Mouse (Mus musculus) ES-E14 (cell line): ENCODE results near the gene AL732309.1. TPM values are rescaled to one million over a fixed set of nuclear protein-coding genes. Genes with fewer than 3 reads are reported as not detected.
A peak's percentile ranks its signal among the peaks of the same experiment; 100 is the strongest.

Experiments used
- DNase-seq: peaks from one replicate; pipeline ENCODE4 v3.0.0-alpha.2; 2013; ENCODE audit warnings: low read depth, low spot score
- H3K27ac ChIP-seq: 2 replicates; pipeline ENCODE4 v1.5.1; 2012; ENCODE audit warnings: low read depth, mild to moderate bottlenecking, low read length, moderate library complexity, mixed read lengths; ENCODE audit not compliant: poor library complexity, insufficient read depth, severe bottlenecking
- H3K36me3 ChIP-seq: 2 replicates; pipeline ENCODE4 v1.6.1; 2012; ENCODE audit warnings: mild to moderate bottlenecking, low read length, moderate library complexity, mixed read lengths; ENCODE audit not compliant: control insufficient read depth, poor library complexity, insufficient read depth, severe bottlenecking
- H3K4me1 ChIP-seq, 2 experiments: fragments of 150-350 bp in 1 of 2; sonication (generic) in 1 of 2; 2 replicates each; pipeline ENCODE4 v1.6.1; 2012; ENCODE audit warnings: low read length in 2 of 2, mild to moderate bottlenecking in 1 of 2, mixed read lengths in 1 of 2; ENCODE audit not compliant: control insufficient read depth in 2 of 2, insufficient read depth in 2 of 2, poor library complexity in 1 of 2
- H3K4me3 ChIP-seq, 2 experiments: fragments of 150-350 bp in 1 of 2; sonication (generic) in 1 of 2; 2 replicates each; pipeline ENCODE4 v1.5.1; 2012; ENCODE audit warnings: low read length in 2 of 2, low read depth in 1 of 2, mild to moderate bottlenecking in 1 of 2, mixed read lengths in 1 of 2; ENCODE audit not compliant: insufficient read depth in 1 of 2, poor library complexity in 1 of 2, severe bottlenecking in 1 of 2
- H3K9ac ChIP-seq: 2 replicates; pipeline ENCODE4 v1.6.1; 2012; ENCODE audit warnings: low read depth, mild to moderate bottlenecking, low read length, mixed read lengths; ENCODE audit not compliant: poor library complexity, insufficient read depth, severe bottlenecking
- H3K9me3 ChIP-seq: fragments of 150-350 bp; sonication (generic); 2 replicates; pipeline ENCODE4 v1.6.1; 2012; ENCODE audit warnings: low read depth, mild to moderate bottlenecking, low read length; ENCODE audit not compliant: control insufficient read depth, insufficient read depth
- CHD2 ChIP-seq: IDR thresholded peaks from 2 replicates; pipeline ENCODE4 v1.6.1; 2014; ENCODE audit warnings: mild to moderate bottlenecking, low read depth, low read length, inconsistent platforms
- HCFC1 ChIP-seq: IDR thresholded peaks from 2 replicates; pipeline ENCODE4 v1.6.1; 2012; ENCODE audit warnings: low read length, inconsistent platforms, borderline replicate concordance; ENCODE audit not compliant: insufficient read depth
- MAFK ChIP-seq: IDR thresholded peaks from 2 replicates; pipeline ENCODE4 v1.6.1; 2014; ENCODE audit warnings: mild to moderate bottlenecking, low read depth, low read length, inconsistent platforms; ENCODE audit not compliant: insufficient read depth
- ZC3H11A ChIP-seq: IDR thresholded peaks from 2 replicates; pipeline ENCODE4 v1.6.1; 2012; ENCODE audit warnings: low read depth, mild to moderate bottlenecking, inconsistent platforms, low read length, borderline replicate concordance
- ZNF384 ChIP-seq: IDR thresholded peaks from 2 replicates; pipeline ENCODE4 v1.6.1; 2012; ENCODE audit warnings: low read depth, low read length, inconsistent platforms
- in situ Hi-C, 2 experiments: fragments of 600-800 bp; cut with MboI; formaldehyde crosslinking; loops; one replicate each; pipeline ENCODE4 v1.15.1; 2025; ENCODE audit warnings: low sequenced_read_pairs in 2 of 2, inconsistent platforms in 1 of 2; ENCODE audit not compliant: unreplicated experiment in 2 of 2
- total RNA-seq: library from RNA; depleted of rRNA; stranded (reverse); fragments of 300-350 nt; gene quantifications from 2 replicates; pipeline ENCODE4 v1.2.3, GENCODE M21; 2012

Gene AL732309.1
- total RNA-seq, 1 experiment, result 14.5 TPM

- H3K9me3 ChIP-seq, result no peaks in the 10 kb centered on the region
- no peak overlapping the region for H3K4me3 ChIP-seq
- H3K9ac ChIP-seq, result no peak overlapping the region
- DNase-seq, result no peak
- no peak overlapping the region for H3K27ac ChIP-seq
- H3K4me1 ChIP-seq, result no peaks in the 10 kb centered on the region
- peaks cover 54% of the 10 kb centered on the region for H3K36me3 ChIP-seq
- in situ Hi-C loops, result no loop called here
- TF ChIP-seq ZNF384 (no peak), ZC3H11A (no peak), HCFC1 (no peak), CHD2 (no peak), MAFK (no peak)
Observed at GRCm38 (mm10) chr2:25203631-25204214, 42.9 kb downstream of the AL732309.1 start.

GRCm38 (mm10) chr2:25200631-25201030, 46.0 kb downstream of the AL732309.1 start:
- peaks cover 46% of the 10 kb centered on the region for H3K36me3 ChIP-seq
- in situ Hi-C loops, result no loop called here
- no peak overlapping the region for H3K9ac ChIP-seq
- no peak overlapping the region for H3K4me3 ChIP-seq
- no peak for DNase-seq
- TF ChIP-seq ZNF384 (no peak), MAFK (no peak), HCFC1 (no peak), CHD2 (no peak), ZC3H11A (no peak)
- no peak overlapping the region for H3K27ac ChIP-seq
- peaks cover 0 to 7% of the 10 kb centered on the region in 2 experiments; a peak in 1 of 4 replicates for H3K4me1 ChIP-seq
- H3K9me3 ChIP-seq, result no peaks in the 10 kb centered on the region

GRCm38 (mm10) chr2:25197946-25198345, 48.7 kb downstream of the AL732309.1 start:
- in situ Hi-C loops, result no loop called here
- Histone ChIP-seq H3K9me3 (no peaks in the 10 kb centered on the region), H3K4me1 (peaks cover under 1 to 22% of the 10 kb centered on the region in 2 experiments; a peak in 2 of 4 replicates), H3K4me3 (no peak overlapping the region), H3K9ac (no peak overlapping the region), H3K36me3 (peaks cover 24% of the 10 kb centered on the region), H3K27ac (no peak overlapping the region)
- TF ChIP-seq CHD2, result no peak
- no peak for TF ChIP-seq ZC3H11A
- TF ChIP-seq HCFC1, result no peak
- no peak for TF ChIP-seq MAFK
- TF ChIP-seq ZNF384, result no peak
- DNase-seq, result no peak

GRCm38 (mm10) chr2:25197191-25197590, 49.5 kb downstream of the AL732309.1 start:
- DNase-seq, result no peak
- H3K36me3 ChIP-seq, result peaks cover 20% of the 10 kb centered on the region
- in situ Hi-C loops, result no loop called here
- no peak overlapping the region for H3K27ac ChIP-seq
- H3K4me3 ChIP-seq, result peak overlapping the region in 1 of 2 experiments; percentile 66; a peak in 1 of 4 replicates
- peaks cover 2 to 22% of the 10 kb centered on the region in 2 experiments; a peak in 2 of 4 replicates for H3K4me1 ChIP-seq
- H3K9ac ChIP-seq, result no peak overlapping the region
- H3K9me3 ChIP-seq, result no peaks in the 10 kb centered on the region
- no peak for TF ChIP-seq CHD2
- no peak for TF ChIP-seq MAFK
- no peak for TF ChIP-seq ZC3H11A
- no peak for TF ChIP-seq HCFC1
- no peak for TF ChIP-seq ZNF384

- Histone ChIP-seq H3K9me3 (no peaks in the 10 kb centered on the region), H3K36me3 (peaks cover 19% of the 10 kb centered on the region), H3K9ac (peak within 1 kb of the TSS; percentile 72), H3K4me1 (peaks cover 2 to 22% of the 10 kb centered on the region in 2 experiments; a peak in 2 of 4 replicates), H3K4me3 (peak within 1 kb of the TSS; percentile 66 to 67), H3K27ac (peak within 1 kb of the TSS; percentile 63; the same call in 1 of the 2 replicates)
- no peak for DNase-seq
- in situ Hi-C loops, result no loop called here
- TF ChIP-seq CHD2, result no peak
- TF ChIP-seq ZC3H11A, result no peak
- no peak for TF ChIP-seq MAFK
- TF ChIP-seq HCFC1, result no peak
- TF ChIP-seq ZNF384, result no peak
Observed at GRCm38 (mm10) chr2:25196172-25196954, 50.3 kb downstream of the AL732309.1 start, which contains the start of gene Tor4a. TSS of gene Tor4a (minus strand) at chr2:25196886.
